In the genomic region with DNA sequence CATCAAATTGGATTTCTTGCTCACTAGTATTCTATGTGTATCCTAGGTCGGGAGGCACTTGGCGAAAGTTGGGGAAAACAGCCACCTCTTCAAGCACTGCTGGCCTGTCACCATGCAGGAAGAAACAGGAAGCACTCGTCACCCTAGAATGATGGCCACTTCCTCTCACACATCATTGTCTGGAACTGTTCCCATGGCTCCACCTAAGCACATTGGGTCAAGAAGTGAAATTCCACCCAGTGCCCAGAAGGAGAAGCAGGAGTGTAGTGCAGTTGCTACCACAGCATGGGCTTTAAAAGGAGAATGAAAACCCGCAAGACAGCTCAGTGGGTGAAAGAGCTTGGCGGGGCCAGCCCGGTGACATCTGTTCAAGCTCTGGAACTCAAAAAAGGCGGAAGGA, we compare ENCODE assay signal across 11 mouse cellular contexts. TPM values are rescaled to one million over a fixed set of nuclear protein-coding genes. Genes with fewer than 3 reads are reported as not detected.
DNase-seq lines count a peak whose midpoint lies in the region; ATAC-seq and TF ChIP-seq lines count a peak whose summit lies in the region.
"Had no signal": no experiment of that assay in that cellular context is flagged by ENCODE, and none has a peak within 500 bp of the region (broad histone marks: within the 10 kb centered on the region; RNA-seq: fewer than 3 reads in every experiment).

No protein-coding gene starts in this region.

- H3K4me2 ChIP-seq in liver, postnatal 0 days (ENCODE audit: low read depth, low read length), result no peak overlapping the region
- H3K4me2 ChIP-seq in liver, embryonic 11.5 days, result no peak overlapping the region
- no peak overlapping the region for H3K4me2 ChIP-seq in heart, embryonic 15.5 days
- H3K4me2 ChIP-seq in forebrain, embryonic 13.5 days, result no peak overlapping the region
- H3K4me2 ChIP-seq: neural tube, embryonic 13.5 days had no signal

- H3K4me1 ChIP-seq in liver, postnatal 0 days (ENCODE audit: insufficient read depth), result peaks cover 35% of the 10 kb centered on the region
- H3K4me1 ChIP-seq in liver, embryonic 11.5 days (replicated peaks; ENCODE audit: control insufficient read depth, insufficient read depth, low read length), result peaks cover 4% of the 10 kb centered on the region
- peaks cover 14% of the 10 kb centered on the region; the same call in 1 of the 2 replicates for H3K4me1 ChIP-seq in heart, embryonic 15.5 days (replicated peaks)
- peaks cover 40% of the 10 kb centered on the region for H3K4me1 ChIP-seq in forebrain, embryonic 13.5 days

- 0 out of 2 replicates have a peak, but pooled peaks have one; percentile 14 for TF ChIP-seq CTCF in liver, postnatal 0 days (IDR thresholded peaks at IDR 0.05; ENCODE audit: low read depth)

- no peak overlapping the region for H3K9ac ChIP-seq in liver, postnatal 0 days (replicated peaks)
- H3K9ac ChIP-seq in liver, embryonic 11.5 days (ENCODE audit: low read depth, low read length), result no peak overlapping the region
- H3K9ac ChIP-seq in heart, embryonic 15.5 days, result no peak overlapping the region
- no peak overlapping the region for H3K9ac ChIP-seq in forebrain, embryonic 13.5 days
- H3K9ac ChIP-seq: liver, embryonic 14.5 days; neural tube, embryonic 13.5 days had no signal

- DNase-seq in liver, postnatal 0 days, result no peak
- no peak for DNase-seq in liver, embryonic 11.5 days (ENCODE audit: low spot score)
- peak; percentile 45 to 64 for DNase-seq in kidney, postnatal 4 days
- peak; percentile 56 for DNase-seq in splenic B cell, adult 2 months (ENCODE audit: low read depth, low spot score)
- DNase-seq in MN1 (ENCODE audit: low spot score), result no peak
- no peak for DNase-seq in urinary bladder, postnatal 25 days (ENCODE audit: low spot score)

- H3K27ac ChIP-seq in liver, postnatal 0 days (ENCODE audit: low read depth), result no peak overlapping the region
- no peak overlapping the region for H3K27ac ChIP-seq in liver, embryonic 11.5 days (ENCODE audit: low read depth, low read length)
- H3K27ac ChIP-seq in heart, embryonic 15.5 days, result no peak overlapping the region
- H3K27ac ChIP-seq in forebrain, embryonic 13.5 days, result no peak overlapping the region
- H3K27ac ChIP-seq: liver, embryonic 14.5 days; neural tube, embryonic 13.5 days; stomach, postnatal 0 days had no signal

- ATAC-seq in liver, postnatal 0 days, result peak; percentile 24; the same call in 1 of the 2 replicates
- no peak for ATAC-seq in liver, embryonic 11.5 days (replicated peaks; ENCODE audit: low FRiP score)
- 0 out of 2 replicates have a peak, but pooled peaks have one; percentile 24 for ATAC-seq in heart, embryonic 15.5 days (replicated peaks; ENCODE audit: insufficient number of reproducible peaks, insufficient read depth, low FRiP score, low read depth)
- no peak for ATAC-seq in forebrain, embryonic 13.5 days

- H3K4me3 ChIP-seq in liver, postnatal 0 days (ENCODE audit: low read depth, low read length), result no peak overlapping the region
- H3K4me3 ChIP-seq in liver, embryonic 11.5 days (ENCODE audit: low read depth, low read length), result no peak overlapping the region
- no peak overlapping the region for H3K4me3 ChIP-seq in heart, embryonic 15.5 days
- H3K4me3 ChIP-seq in forebrain, embryonic 13.5 days, result no peak overlapping the region
- H3K4me3 ChIP-seq: neural tube, embryonic 13.5 days had no signal

- H3K36me3 ChIP-seq in liver, postnatal 0 days (replicated peaks; ENCODE audit: insufficient read depth, low read length), result no peaks in the 10 kb centered on the region
- H3K36me3 ChIP-seq in liver, embryonic 11.5 days (ENCODE audit: control insufficient read depth, insufficient read depth, low read length), result no peaks in the 10 kb centered on the region
- H3K36me3 ChIP-seq in heart, embryonic 15.5 days, result no peaks in the 10 kb centered on the region
- H3K36me3 ChIP-seq in splenic B cell, adult 2 months (ENCODE audit: control insufficient read depth, insufficient read depth, low read length, poor library complexity, severe bottlenecking), result no peaks in the 10 kb centered on the region
- H3K36me3 ChIP-seq in forebrain, embryonic 13.5 days (ENCODE audit: poor library complexity, severe bottlenecking), result no peaks in the 10 kb centered on the region
- H3K36me3 ChIP-seq: neural tube, embryonic 13.5 days had no signal

- 38% methylated on average over 7 of the region's 7 CpGs for WGBS in liver, postnatal 0 days (ENCODE audit: insufficient replicate concordance)
- 51% methylated on average over 7 of the region's 7 CpGs for WGBS in liver, embryonic 11.5 days
- 58% methylated on average over 7 of the region's 7 CpGs for WGBS in heart, embryonic 15.5 days
- WGBS in forebrain, embryonic 13.5 days, result 90% methylated on average over 7 of the region's 7 CpGs

- H3K9me3 ChIP-seq in liver, postnatal 0 days (ENCODE audit: low read length), result no peaks in the 10 kb centered on the region
- H3K9me3 ChIP-seq in liver, embryonic 11.5 days (ENCODE audit: control insufficient read depth, low read length), result no peaks in the 10 kb centered on the region
- no peaks in the 10 kb centered on the region for H3K9me3 ChIP-seq in heart, embryonic 15.5 days (replicated peaks)
- H3K9me3 ChIP-seq in forebrain, embryonic 13.5 days (replicated peaks), result no peaks in the 10 kb centered on the region
- H3K9me3 ChIP-seq: neural tube, embryonic 13.5 days had no signal

- TF ChIP-seq EP300 in liver, postnatal 0 days (IDR thresholded peaks at IDR 0.05; ENCODE audit: low read depth), result no peak

- H3K27me3 ChIP-seq in liver, postnatal 0 days (ENCODE audit: insufficient read depth, low read length), result no peaks in the 10 kb centered on the region
- peaks cover 27% of the 10 kb centered on the region for H3K27me3 ChIP-seq in liver, embryonic 11.5 days (replicated peaks; ENCODE audit: control insufficient read depth, insufficient read depth, low read length)
- H3K27me3 ChIP-seq in heart, embryonic 15.5 days, result peaks cover 99% of the 10 kb centered on the region
- no peaks in the 10 kb centered on the region for H3K27me3 ChIP-seq in splenic B cell, adult 2 months (ENCODE audit: control insufficient read depth, insufficient read depth, low read length, poor library complexity, severe bottlenecking)
- peaks cover 31% of the 10 kb centered on the region for H3K27me3 ChIP-seq in forebrain, embryonic 13.5 days

RNA-seq across cellular contexts. Expression of gene Tle3, which starts 22.5 kb away (rescaled TPM):
- 3.2 and 3.6 TPM in 2 replicates for polyA plus RNA-seq in liver, postnatal 0 days (2015; fragmentation: Nextera tagmentation; extraction: Ambion mirVana)
- 15.0 and 15.8 TPM in 2 replicates for polyA plus RNA-seq in liver, embryonic 11.5 days (2014; fragmentation: Nextera tagmentation; extraction: Ambion mirVana)
- 7.3 and 14.3 TPM in 2 replicates for polyA plus RNA-seq in heart, embryonic 15.5 days (2015; fragmentation: Nextera tagmentation; extraction: Ambion mirVana)
- 36.6 and 39.2 TPM in 2 replicates for polyA plus RNA-seq in forebrain, embryonic 13.5 days (2015; fragmentation: Nextera tagmentation; extraction: Ambion mirVana)

Comparison
In these comparisons a context has a peak if more than half of its experiments do, and no peak if none do; other contexts are left out.
1. ATAC-seq: peak in liver, postnatal 0 days (single experiment) and heart, embryonic 15.5 days (single experiment); none in liver, embryonic 11.5 days (single experiment) and forebrain, embryonic 13.5 days (single experiment).
2. DNase-seq: peak in kidney, postnatal 4 days (2 of 2) and splenic B cell, adult 2 months (single experiment); none in liver, postnatal 0 days (single experiment), liver, embryonic 11.5 days (single experiment), MN1 (single experiment) and urinary bladder, postnatal 25 days (single experiment).